Mouse (Mus musculus): ENCODE data around the gene Erg. TPM values are rescaled to one million over a fixed set of nuclear protein-coding genes. Genes with fewer than 3 reads are reported as not detected.
A peak's percentile ranks its signal among the peaks of the same experiment; 100 is the strongest.

Gene Erg
- polyA plus RNA-seq, 1 experiment: 6.6 TPM

DNA sequence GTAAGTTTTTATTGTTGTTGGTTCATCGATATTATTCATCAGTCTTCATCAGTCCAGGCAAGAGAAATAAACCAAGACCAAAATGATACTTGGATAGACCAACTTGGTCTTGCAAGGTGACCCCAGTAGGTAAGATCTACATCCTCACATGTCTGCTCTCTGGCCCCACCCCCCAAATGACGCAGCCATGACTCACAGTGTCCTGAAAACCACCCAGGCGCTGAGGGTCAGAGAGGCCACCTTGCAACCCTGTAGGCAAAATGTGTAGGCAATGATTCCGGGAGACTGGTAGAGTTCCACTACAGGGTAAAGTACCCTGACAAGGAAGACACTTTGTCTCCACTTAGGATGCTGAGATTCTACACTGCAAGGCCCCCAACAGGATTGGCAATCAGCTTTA, 138.5 kb downstream of the Erg start:
- no peak for DNase-seq
- 90% methylated on average over 4 of the region's 4 CpGs for WGBS
- H3K4me3 ChIP-seq (replicated peaks; ENCODE audit: insufficient read depth, low read depth, low read length): no peak overlapping the region
- no peak overlapping the region for H3K27ac ChIP-seq (ENCODE audit: insufficient read depth, low read length)
- TF ChIP-seq POLR2A (IDR thresholded peaks at IDR 0.05; ENCODE audit: borderline replicate concordance, insufficient read depth, low read length) (no peak), CTCF (IDR thresholded peaks at IDR 0.05; ENCODE audit: borderline replicate concordance, insufficient read depth, low read depth, low read length) (no peak)
- H3K27me3 ChIP-seq (ENCODE audit: control insufficient read depth, insufficient read depth, low read length): no peaks in the 10 kb centered on the region
- H3K4me1 ChIP-seq (ENCODE audit: control insufficient read depth, insufficient read depth, low read length): no peaks in the 10 kb centered on the region

DNA sequence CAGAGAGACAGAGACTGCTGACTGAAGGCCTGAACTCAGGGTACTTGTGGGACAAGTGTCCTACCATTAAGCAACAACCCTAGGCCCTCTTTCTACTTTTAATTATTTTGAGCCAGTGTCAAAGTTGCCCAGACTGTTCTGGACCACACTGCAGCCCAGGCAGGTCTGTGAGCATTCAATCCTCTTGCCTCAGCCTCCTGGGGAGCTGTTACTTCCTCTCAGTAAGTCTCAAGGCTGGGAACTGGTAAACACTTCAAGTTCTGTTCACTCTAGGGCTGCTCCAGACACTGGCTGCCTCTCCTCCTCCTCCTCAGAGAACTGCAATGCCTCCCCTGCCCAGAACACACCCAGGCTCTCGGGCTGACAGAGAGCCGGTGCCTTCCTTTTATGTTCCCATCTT, 140.0 kb downstream of the Erg start:
- Histone ChIP-seq H3K4me1 (ENCODE audit: control insufficient read depth, insufficient read depth, low read length) (no peaks in the 10 kb centered on the region), H3K27ac (ENCODE audit: insufficient read depth, low read length) (no peak overlapping the region), H3K4me3 (replicated peaks; ENCODE audit: insufficient read depth, low read depth, low read length) (no peak overlapping the region), H3K27me3 (ENCODE audit: control insufficient read depth, insufficient read depth, low read length) (no peaks in the 10 kb centered on the region)
- no peak for DNase-seq
- 81% methylated on average over 2 of the region's 2 CpGs for WGBS
- TF ChIP-seq POLR2A (IDR thresholded peaks at IDR 0.05; ENCODE audit: borderline replicate concordance, insufficient read depth, low read length) (no peak), CTCF (IDR thresholded peaks at IDR 0.05; ENCODE audit: borderline replicate concordance, insufficient read depth, low read depth, low read length) (no peak)

DNA sequence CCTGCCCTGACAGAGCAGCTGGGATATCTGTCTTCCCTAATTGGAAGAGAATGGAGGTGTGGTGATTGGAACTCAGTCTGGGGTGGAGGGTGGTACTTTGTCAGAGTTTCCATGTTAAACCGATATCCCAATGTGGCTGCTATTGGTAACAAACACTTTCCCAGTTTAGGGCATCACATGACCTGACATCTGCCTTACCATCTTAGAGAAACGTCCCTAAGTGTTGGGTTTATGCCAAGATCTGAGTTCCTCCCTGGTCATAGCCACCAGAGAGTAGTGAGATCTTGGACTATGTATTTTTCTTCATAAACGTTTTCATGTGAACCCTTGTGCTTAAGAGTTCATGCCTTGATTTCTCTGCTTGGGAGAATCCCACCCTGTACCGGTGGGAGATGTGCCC, 144.4 kb downstream of the Erg start:
- Histone ChIP-seq H3K27me3 (ENCODE audit: control insufficient read depth, insufficient read depth, low read length) (no peaks in the 10 kb centered on the region), H3K27ac (ENCODE audit: insufficient read depth, low read length) (no peak overlapping the region), H3K4me3 (replicated peaks; ENCODE audit: insufficient read depth, low read depth, low read length) (no peak overlapping the region), H3K4me1 (ENCODE audit: control insufficient read depth, insufficient read depth, low read length) (peaks cover 4% of the 10 kb centered on the region)
- DNase-seq: no peak
- no peak for TF ChIP-seq POLR2A (IDR thresholded peaks at IDR 0.05; ENCODE audit: borderline replicate concordance, insufficient read depth, low read length)
- 69% methylated on average over 4 of the region's 4 CpGs for WGBS

DNA sequence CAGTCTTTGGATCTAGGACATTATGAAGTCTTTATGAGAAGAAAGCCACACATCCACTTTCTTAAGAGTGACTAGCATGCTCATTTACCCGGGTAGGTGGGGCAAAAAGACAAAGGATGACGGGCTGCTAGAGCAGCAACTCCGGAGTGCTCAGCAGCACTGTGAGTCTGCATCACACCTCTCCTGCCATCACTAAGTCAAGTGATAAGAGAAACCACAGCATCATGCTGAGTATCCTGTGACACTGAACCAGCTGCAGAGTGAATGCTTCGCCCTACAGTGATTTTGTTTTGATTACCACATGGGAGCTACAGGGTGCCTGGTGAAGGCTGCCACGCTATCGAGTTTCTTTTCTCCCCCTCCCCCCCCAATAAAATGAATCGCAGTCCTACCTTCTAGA, 145.2 kb downstream of the Erg start:
- no peak for DNase-seq
- no peak for TF ChIP-seq POLR2A (IDR thresholded peaks at IDR 0.05; ENCODE audit: borderline replicate concordance, insufficient read depth, low read length)
- no peak for TF ChIP-seq CTCF (IDR thresholded peaks at IDR 0.05; ENCODE audit: borderline replicate concordance, insufficient read depth, low read depth, low read length)
- H3K4me3 ChIP-seq (replicated peaks; ENCODE audit: insufficient read depth, low read depth, low read length): no peak overlapping the region
- H3K4me1 ChIP-seq (ENCODE audit: control insufficient read depth, insufficient read depth, low read length): peaks cover 4% of the 10 kb centered on the region
- no peaks in the 10 kb centered on the region for H3K27me3 ChIP-seq (ENCODE audit: control insufficient read depth, insufficient read depth, low read length)
- 84% methylated on average over 7 of the region's 7 CpGs for WGBS
- no peak overlapping the region for H3K27ac ChIP-seq (ENCODE audit: insufficient read depth, low read length)

DNA sequence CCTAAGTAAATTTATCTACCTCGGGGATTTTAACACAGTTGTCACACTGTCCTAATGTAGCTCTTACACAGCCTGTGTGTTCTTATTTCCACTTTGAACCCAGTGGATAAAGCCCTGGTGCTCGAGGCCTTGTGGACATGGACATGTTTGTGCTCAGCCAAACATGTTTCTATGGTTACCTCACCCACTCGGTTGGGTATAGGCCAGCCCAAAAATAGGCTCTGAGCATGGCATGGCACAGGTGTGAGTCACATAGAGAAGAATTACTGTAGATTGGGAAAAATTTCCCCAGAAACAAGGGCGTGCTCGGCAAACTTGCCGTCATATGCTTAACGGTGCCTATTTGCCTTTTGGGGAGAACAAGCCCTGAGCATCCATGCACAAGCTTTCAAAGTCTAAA, 146.1 kb downstream of the Erg start:
- Histone ChIP-seq H3K27ac (ENCODE audit: insufficient read depth, low read length) (no peak overlapping the region), H3K4me3 (replicated peaks; ENCODE audit: insufficient read depth, low read depth, low read length) (no peak overlapping the region), H3K4me1 (ENCODE audit: control insufficient read depth, insufficient read depth, low read length) (peaks cover 4% of the 10 kb centered on the region), H3K27me3 (ENCODE audit: control insufficient read depth, insufficient read depth, low read length) (no peaks in the 10 kb centered on the region)
- no peak for TF ChIP-seq CTCF (IDR thresholded peaks at IDR 0.05; ENCODE audit: borderline replicate concordance, insufficient read depth, low read depth, low read length)
- TF ChIP-seq POLR2A (IDR thresholded peaks at IDR 0.05; ENCODE audit: borderline replicate concordance, insufficient read depth, low read length): no peak
- 30% methylated on average over 7 of the region's 7 CpGs for WGBS
- peak; percentile 23 to 68 for DNase-seq

DNA sequence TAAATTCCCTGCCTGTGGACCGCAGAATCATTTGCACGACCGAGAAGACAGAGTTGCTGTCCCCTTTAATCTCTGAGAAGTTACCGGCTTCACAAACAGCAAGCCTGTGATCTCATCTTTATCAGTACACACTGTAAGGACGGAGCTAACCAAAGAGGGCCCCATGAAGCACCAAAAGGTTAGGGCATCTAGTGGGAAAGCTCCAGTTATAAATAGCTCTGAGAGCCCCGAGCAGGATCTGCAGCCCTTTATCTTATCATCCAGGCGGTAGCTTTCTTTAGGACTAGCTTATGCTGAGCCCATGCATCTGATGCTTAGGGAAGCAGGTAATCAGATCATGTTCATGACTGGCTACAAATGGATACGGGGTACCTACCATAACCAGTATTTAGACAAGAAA, 146.6 kb downstream of the Erg start:
- Histone ChIP-seq H3K4me1 (ENCODE audit: control insufficient read depth, insufficient read depth, low read length) (peaks cover 4% of the 10 kb centered on the region), H3K4me3 (replicated peaks; ENCODE audit: insufficient read depth, low read depth, low read length) (no peak overlapping the region), H3K27ac (ENCODE audit: insufficient read depth, low read length) (no peak overlapping the region), H3K27me3 (ENCODE audit: control insufficient read depth, insufficient read depth, low read length) (no peaks in the 10 kb centered on the region)
- WGBS: 80% methylated on average over 8 of the region's 8 CpGs
- no peak for DNase-seq
- TF ChIP-seq CTCF (IDR thresholded peaks at IDR 0.05; ENCODE audit: borderline replicate concordance, insufficient read depth, low read depth, low read length) (no peak), POLR2A (IDR thresholded peaks at IDR 0.05; ENCODE audit: borderline replicate concordance, insufficient read depth, low read length) (no peak)

DNA sequence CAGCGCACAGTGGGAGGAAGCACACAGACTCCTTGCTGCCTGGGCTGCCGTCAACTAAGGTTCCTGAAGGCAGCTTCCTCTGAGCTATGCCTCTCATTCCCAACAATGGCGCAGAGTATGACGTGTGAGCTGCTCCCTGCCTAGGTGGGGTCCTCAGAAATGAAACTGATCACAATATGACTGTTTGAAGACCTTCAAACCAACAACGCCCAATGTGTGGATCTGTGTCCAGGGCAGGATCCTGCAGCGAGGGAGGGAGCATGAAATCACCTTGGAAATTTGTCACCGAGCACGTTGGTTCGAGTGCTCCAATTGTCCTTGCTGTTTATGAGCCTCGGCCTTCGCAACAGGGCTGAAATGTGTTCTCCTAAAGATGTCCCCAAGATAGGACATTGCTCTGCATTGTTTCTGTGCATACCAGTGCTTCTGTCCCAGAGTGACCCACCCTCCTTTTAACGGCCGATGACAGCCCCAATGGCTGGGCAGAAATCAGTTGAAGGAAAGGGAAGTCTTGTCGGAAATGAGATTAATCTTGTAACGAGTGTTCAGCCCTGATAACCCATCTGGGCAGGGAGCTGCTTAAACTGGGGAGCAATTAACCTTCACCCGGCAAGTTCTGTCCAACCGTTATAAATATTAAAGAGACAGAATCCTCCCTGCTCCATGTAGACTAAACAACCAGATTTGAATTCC, 147.4 kb downstream of the Erg start:
- no peak overlapping the region for H3K27ac ChIP-seq (ENCODE audit: insufficient read depth, low read length)
- 94% methylated on average over 17 of the region's 17 CpGs for WGBS
- peaks cover 4% of the 10 kb centered on the region for H3K4me1 ChIP-seq (ENCODE audit: control insufficient read depth, insufficient read depth, low read length)
- DNase-seq: no peak
- TF ChIP-seq POLR2A (IDR thresholded peaks at IDR 0.05; ENCODE audit: borderline replicate concordance, insufficient read depth, low read length) (no peak), CTCF (IDR thresholded peaks at IDR 0.05; ENCODE audit: borderline replicate concordance, insufficient read depth, low read depth, low read length) (no peak)
- H3K4me3 ChIP-seq (replicated peaks; ENCODE audit: insufficient read depth, low read depth, low read length): no peak overlapping the region
- no peaks in the 10 kb centered on the region for H3K27me3 ChIP-seq (ENCODE audit: control insufficient read depth, insufficient read depth, low read length)

DNA sequence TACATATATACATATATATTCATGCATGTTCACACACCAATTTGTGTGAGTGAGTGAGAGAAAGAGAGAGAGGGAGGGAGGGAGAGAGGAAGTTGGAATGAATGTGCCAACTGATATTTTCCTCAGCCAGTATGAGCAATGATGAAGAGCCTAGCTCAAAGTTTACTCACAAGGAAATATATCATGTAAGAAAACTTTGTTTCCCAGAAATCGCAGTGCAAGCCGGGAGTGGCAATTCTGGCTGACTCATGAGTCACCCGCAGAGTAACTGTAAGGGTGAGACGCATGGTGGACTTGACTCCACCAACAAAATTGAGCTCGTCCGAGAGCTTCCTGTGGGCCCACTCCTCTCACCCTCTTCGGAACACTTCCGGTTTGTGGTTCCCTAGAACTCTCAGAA, 149.8 kb downstream of the Erg start:
- Histone ChIP-seq H3K4me1 (ENCODE audit: control insufficient read depth, insufficient read depth, low read length) (peaks cover 4% of the 10 kb centered on the region), H3K27me3 (ENCODE audit: control insufficient read depth, insufficient read depth, low read length) (no peaks in the 10 kb centered on the region), H3K4me3 (replicated peaks; ENCODE audit: insufficient read depth, low read depth, low read length) (no peak overlapping the region), H3K27ac (ENCODE audit: insufficient read depth, low read length) (no peak overlapping the region)
- TF ChIP-seq POLR2A (IDR thresholded peaks at IDR 0.05; ENCODE audit: borderline replicate concordance, insufficient read depth, low read length) (no peak), CTCF (IDR thresholded peaks at IDR 0.05; ENCODE audit: borderline replicate concordance, insufficient read depth, low read depth, low read length) (no peak)
- no peak for DNase-seq
- WGBS: 97% methylated on average over 8 of the region's 8 CpGs
